Mouse (Mus musculus) urinary bladder, adult 2 months (tissue): ENCODE data around the gene Mbnl3. TPM values are rescaled to one million over a fixed set of nuclear protein-coding genes. Genes with fewer than 3 reads are reported as not detected.

Source experiments
- DNase-seq: peaks from one replicate; pipeline ENCODE4 v3.0.0; 2022; ENCODE audit warnings: low spot score
- polyA plus RNA-seq: library from polyadenylated mRNA; depleted of rRNA; stranded (reverse); fragments of >200 nt; gene quantifications from 2 replicates; pipeline ENCODE4 v1.2.3, GENCODE M21; 2012; rRNA removed

The Mbnl3 gene
- 7.3 and 7.9 TPM in 2 replicates for polyA plus RNA-seq

- DNase-seq, result no peak
Measured at GRCm38 (mm10) chrX:51206432-51206831, at the start of gene Mbnl3. Gene Mbnl3, minus strand, starts transcription at chrX:51206532.

GRCm38 (mm10) chrX:51205548-51206324, 596 bp downstream of the Mbnl3 start:
- DNase-seq, result peak; percentile 47

GRCm38 (mm10) chrX:51204626-51205547, 1.4 kb downstream of the Mbnl3 start:
- peak; percentile 50 for DNase-seq

DNA sequence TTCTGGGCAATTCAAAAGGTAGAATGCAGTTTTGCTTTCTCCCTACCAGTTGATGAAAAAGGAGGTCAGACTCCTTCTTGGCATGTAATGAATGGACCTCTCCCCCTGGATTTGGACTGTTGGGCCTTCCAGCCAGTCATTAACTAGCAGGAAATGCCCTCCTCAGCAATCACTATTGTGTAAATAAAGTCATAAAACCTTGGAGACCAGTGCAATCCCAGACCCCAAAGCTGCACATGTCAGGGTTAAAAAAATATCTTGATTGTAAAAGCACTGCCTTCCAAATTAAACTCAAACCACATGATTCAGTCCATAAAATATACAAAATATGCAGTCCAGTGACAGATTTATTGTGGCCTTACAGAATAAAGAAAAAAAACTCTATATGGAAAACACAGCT, 9.3 kb downstream of the Mbnl3 start:
- DNase-seq, result no peak

DNA sequence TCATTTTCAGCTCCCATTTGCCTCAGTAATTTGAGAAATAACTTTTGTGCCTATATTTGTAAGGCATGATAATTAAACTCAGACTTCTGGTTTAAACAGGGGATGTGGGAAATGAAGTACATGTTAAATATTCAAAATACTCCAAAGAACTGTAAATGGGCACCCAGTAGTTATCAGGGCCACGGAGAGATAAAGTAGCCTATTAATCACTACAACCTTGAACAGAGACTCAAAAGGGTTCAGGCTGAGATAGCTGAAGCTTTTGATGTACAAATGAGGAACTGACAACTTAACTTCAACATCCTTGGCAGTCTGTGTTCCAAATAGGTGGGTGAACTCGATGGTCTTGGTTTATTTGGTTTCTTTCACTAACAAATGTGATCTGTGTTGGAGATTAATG, 34.4 kb downstream of the Mbnl3 start:
- DNase-seq, result no peak

GRCm38 (mm10) chrX:51171413-51171812, 34.9 kb downstream of the Mbnl3 start:
- DNase-seq, result no peak

- no peak for DNase-seq
Measured at GRCm38 (mm10) chrX:51170404-51170803, 35.9 kb downstream of the Mbnl3 start.

GRCm38 (mm10) chrX:51169476-51170045, 36.8 kb downstream of the Mbnl3 start:
- no peak for DNase-seq

DNA sequence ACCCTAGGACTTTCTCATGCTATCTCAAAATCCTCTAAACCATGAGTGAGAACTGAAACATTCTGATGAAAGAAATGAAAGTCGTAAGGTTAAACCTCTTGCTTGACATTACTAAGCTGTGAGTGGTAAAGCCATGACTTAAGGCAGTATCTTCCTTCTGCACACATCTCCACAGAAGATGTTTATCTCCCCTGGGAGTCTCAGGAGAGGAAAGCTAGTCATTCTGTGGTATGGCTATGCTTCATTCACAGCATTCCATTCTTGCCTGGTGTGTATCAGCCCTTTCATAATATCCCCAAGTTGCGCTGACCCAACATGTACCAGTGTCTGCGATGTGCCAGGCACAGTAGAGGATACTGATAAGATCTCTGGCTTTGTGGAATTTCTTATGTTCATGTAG, 38.4 kb downstream of the Mbnl3 start:
- DNase-seq, result no peak

GRCm38 (mm10) chrX:51164766-51165165, 41.6 kb downstream of the Mbnl3 start:
- DNase-seq, result no peak

DNA sequence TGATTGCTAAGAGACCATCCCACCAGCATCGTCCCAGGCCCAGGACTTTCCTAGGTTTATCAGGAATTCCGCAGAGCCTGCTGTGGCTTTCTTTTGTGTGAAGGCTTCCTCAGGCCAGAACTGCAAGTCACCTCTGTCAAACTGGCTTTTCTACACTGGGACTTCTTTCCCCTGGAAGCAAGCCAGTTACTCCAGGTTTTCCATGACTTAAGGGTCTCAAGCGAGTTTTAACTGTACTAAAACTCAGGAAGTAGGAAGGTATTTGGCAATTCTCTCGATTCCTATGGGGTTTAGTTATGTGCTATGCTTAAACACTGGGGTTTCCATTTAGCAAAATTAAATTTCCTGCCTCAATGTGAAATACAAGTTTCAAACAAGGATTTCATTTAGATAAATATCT, 57.9 kb downstream of the Mbnl3 start:
- DNase-seq, result no peak

GRCm38 (mm10) chrX:51146351-51146750, 60.0 kb downstream of the Mbnl3 start:
- DNase-seq, result no peak

GRCm38 (mm10) chrX:51140055-51140454, 66.3 kb downstream of the Mbnl3 start:
- no peak for DNase-seq

GRCm38 (mm10) chrX:51131325-51131724, 75.0 kb downstream of the Mbnl3 start:
- no peak for DNase-seq

- DNase-seq, result no peak
Measured at GRCm38 (mm10) chrX:51102748-51103147, 103.6 kb downstream of the Mbnl3 start.

DNA sequence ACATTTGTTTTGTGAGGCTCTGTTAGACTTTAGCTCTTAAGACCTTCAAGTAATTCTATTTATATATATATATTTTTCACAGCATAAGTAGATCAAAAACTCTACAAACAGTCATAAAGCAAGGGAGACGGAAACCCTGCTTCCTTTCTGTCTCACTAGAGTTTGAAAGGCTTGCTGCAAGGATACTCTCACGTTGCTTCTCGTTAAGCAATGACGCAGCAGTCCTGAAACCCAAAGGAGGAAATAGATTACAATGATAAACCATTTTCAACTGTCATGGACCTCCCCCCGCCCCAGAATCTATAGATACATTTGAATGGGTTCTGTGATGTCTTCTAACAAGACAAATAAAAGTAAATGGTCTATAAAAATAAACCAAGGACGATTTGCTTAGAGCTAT, 121.4 kb downstream of the Mbnl3 start:
- no peak for DNase-seq

DNA sequence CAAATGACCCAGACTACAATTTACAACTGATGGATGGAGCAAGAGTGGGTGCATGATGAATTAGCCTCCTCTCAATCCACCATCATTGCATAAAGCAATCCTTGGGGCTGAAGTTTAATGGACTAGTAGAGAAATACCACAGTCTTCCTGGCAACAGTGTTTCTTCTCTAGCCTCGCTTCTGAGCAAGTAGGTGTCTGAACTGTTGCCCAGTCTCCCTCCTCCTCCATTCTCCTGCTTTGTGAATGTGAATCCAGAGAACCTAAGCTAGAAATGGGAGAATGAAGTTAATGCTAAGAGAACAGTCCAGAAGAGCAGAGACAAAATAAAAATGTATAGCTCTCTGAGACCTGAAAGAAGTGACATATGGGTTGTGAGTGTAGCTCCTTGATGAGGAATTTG, 122.1 kb downstream of the Mbnl3 start:
- no peak for DNase-seq

- DNase-seq, result no peak
Measured at GRCm38 (mm10) chrX:51076744-51077143, 129.6 kb downstream of the Mbnl3 start.
